Mouse (Mus musculus) liver, embryonic 14.5 days (tissue): Measurements from ENCODE around the gene Phex.

Source experiments
- CTCF ChIP-seq: IDR thresholded peaks from 2 replicates; pipeline ENCODE4 v1.5.1; 2016; ENCODE audit warnings: antibody characterized with exemption, low read depth, control low read depth
- EP300 ChIP-seq: IDR thresholded peaks from 2 replicates; pipeline ENCODE4 v1.6.1; 2016; ENCODE audit warnings: antibody characterized with exemption, low read depth

DNA sequence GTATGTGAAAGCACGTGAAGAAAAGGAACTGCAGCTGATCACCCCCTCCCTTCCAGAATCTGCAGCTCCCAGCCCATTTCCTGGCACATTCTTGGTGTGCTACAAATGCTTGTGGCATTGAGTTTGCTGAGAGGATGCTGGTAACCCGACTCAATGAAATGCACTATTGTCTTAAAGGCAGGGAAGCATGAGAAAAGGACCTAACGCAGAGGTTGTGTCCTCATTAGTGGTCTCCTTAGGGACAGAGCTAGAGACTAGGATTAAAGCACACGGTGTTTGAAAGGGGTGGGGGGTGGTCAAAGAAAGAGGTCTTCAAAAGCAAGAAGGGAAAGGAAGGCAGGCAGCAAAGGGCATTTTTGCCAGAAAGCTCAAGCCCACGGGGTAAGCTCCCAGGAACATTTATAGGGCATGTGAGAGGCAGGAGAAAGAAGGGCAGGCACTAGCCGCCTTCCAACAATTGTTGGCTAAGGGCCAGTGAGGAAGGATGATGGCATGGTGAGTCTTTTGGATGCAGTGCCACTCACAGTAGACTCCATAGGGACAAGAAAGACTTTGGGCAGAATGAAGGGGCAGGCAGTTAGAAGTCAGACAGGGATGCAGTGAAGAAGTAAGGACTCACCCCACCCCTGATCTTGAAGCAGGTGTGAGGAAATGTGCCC is 109.8 kb downstream of the Phex start:
- TF ChIP-seq EP300 = no peak
- TF ChIP-seq CTCF = no peak
